Mouse (Mus musculus) left cerebral cortex, postnatal 4 days (tissue): ENCODE data around the gene Dnah12. TPM values are rescaled to one million over a fixed set of nuclear protein-coding genes. Genes with fewer than 3 reads are reported as not detected.
"Not testable (repeated sequence)": the region's sequence is repeated elsewhere in the genome, so short reads cannot be mapped to it uniquely, and the experiment has no call there.

Experiments used
- DNase-seq: peaks from one replicate; pipeline ENCODE4 v3.0.0-alpha.2; 2022
- intact Hi-C: fragments of 180-260 bp; cut with DNase I; formaldehyde crosslinking; loops from one replicate; pipeline ENCODE4 v1.15.1; 2025
- total RNA-seq, 2 experiments: library from RNA; stranded (reverse); gene quantifications; 2 replicates each; pipeline ENCODE4 v1.2.3; 2021

Gene Dnah12
- total RNA-seq, 2 experiments from 2014 or later = 0.40 to 0.56 TPM

DNA sequence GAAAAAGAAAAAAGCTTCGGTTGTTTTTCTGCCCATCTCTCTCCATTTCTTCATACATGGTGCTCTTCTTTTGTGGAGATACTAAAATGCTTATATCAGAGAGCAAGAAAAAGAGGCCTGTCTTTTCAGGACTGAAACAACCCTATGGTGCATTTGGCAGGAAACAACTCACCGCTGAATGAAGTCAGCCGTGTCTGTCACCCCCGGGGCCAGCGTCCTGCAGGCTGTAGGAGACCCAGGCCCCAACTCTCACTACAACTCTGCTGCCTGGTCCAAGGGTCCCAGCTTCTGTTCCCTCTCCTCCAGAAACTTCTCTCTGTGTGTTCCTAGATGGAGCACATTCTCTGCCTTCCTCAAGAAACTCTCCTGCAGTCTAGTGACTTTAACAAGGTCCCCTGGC lies 175.2 kb downstream of the Dnah12 start:
- intact Hi-C loops = no loop called here
- no peak for DNase-seq

GRCm38 (mm10) chr14:26878756-26879155 lies 185.7 kb downstream of the Dnah12 start:
- DNase-seq = no peak
- intact Hi-C loops = no loop called here

DNA sequence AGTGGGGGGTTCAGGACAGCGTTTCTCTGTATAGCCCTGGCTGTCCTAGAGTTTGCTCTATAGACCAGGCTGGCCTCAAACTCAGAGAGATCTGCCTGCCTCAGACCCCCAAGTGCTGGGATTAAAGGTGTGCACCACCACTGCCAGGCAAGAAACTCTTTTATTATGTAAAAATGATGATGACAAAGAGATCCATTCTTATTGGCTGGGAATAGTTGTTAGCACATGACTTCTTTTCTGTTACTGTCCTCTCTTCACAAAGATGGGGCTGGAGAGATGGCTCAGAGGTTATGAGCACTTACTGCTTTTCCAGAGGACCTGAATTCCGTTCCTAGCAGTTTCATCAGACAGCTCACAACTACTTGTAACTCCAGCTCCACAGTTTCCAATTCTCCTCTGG lies 186.9 kb downstream of the Dnah12 start:
- intact Hi-C loops = no loop called here
- no peak for DNase-seq

DNA sequence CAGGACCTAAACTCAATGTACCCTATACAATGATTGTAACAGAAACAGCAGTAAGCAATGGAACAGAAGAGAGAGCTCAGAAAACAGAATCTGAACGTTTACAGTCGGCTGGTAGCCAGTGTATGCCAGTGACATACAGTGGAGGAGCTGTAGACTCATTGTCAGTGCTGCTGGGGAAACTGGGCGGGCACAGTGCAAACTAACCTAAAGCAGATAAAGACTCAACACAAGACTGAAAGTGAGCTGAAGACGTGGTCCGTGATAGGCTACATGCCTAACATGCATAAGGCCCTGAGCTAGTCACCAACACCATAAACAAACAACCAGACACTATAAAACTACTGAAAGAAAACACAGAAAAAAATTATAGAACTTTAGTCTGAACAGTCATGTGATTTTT lies 188.6 kb downstream of the Dnah12 start:
- intact Hi-C loops = no loop called here
- DNase-seq = no peak

DNA sequence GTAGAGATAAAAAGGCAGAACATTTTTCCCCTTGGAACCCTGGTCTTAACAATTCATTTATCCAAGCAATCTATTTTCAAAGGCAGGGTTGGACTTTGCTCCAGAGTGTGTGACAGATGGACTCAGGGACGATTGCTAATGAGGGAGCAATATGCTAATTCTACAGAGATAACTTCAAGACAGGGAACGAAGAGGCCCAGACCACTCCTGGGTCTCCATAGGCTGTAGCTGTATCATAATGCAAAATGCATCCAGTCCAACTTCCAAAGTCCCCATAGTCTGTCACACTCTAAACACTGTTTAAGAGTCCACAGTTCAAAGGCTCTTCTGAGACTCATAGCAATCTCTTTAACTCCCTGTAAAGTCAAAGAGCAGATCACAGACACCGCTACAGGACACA lies 194.2 kb downstream of the Dnah12 start:
- DNase-seq = no peak
- intact Hi-C loops = no loop called here

DNA sequence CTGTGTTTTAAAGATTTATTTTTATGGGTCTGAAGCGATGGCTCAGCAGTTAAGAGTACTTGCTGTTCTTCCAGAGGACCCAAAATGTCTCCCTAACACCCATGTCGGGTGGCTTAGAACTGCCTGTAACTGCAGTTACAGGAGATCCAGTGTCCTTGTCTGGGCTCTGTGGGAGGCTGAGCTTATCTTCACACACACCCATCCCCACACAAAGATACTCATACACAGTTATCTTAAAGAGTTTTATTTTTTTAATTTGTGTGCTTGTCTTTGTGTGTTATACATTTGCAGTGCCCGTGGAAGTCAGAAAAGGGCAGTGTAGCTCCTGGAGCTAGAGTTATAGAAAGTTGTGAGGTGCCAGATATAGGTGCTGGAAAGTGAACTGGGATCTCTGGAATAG lies 197.7 kb downstream of the Dnah12 start:
- no peak for DNase-seq
- intact Hi-C loops = no loop called here

GRCm38 (mm10) chr14:26894392-26894791 lies 201.3 kb downstream of the Dnah12 start, which contains the start of gene Asb14:
Gene Asb14 (plus strand): TSS chr14:26894557.
- DNase-seq = no peak
- intact Hi-C loops = no loop called here

GRCm38 (mm10) chr14:26899490-26899889 lies 206.4 kb downstream of the Dnah12 start:
- DNase-seq = no peak
- intact Hi-C loops = no loop called here

DNA sequence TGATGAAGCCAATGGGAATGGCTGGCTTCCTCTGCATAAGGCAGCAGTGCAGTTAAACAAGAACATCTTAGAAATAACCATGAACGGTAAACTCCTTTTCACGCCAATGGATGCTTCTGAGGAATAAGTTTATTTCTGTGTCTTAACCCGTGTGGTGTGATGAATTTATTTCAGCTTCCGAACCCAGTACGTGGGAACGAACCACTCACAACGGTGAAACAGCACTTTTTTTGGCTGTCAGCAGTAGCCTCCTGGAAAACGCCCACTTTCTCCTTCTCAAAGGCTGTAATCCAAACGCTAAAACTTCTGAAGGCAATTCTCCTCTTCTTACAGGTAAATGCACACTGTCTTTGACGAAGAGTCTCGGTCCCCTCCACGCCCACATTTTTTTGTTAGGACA lies 207.8 kb downstream of the Dnah12 start:
- DNase-seq = no peak
- intact Hi-C loops = no loop called here

DNA sequence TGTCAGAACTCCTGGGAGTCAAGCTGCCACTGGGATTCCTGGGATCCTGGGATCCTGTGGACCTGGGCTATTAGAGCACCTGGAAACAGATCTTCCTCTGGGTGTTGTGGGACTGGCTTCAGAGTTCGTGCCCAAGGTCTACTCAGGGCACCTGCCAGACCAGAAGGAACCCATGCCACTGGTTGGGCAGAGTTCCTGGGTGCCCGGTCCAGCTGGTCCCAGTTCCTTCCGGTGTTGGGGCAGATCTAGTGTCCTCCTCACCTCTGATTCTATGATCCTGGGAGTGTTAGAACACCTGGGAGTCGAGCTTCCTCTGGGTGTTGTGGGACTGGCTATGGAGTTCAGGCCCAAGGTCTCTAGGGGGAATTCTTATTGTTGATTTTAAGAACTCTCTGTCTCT lies 214.3 kb downstream of the Dnah12 start:
- no peak for DNase-seq
- intact Hi-C loops = no loop called here

DNA sequence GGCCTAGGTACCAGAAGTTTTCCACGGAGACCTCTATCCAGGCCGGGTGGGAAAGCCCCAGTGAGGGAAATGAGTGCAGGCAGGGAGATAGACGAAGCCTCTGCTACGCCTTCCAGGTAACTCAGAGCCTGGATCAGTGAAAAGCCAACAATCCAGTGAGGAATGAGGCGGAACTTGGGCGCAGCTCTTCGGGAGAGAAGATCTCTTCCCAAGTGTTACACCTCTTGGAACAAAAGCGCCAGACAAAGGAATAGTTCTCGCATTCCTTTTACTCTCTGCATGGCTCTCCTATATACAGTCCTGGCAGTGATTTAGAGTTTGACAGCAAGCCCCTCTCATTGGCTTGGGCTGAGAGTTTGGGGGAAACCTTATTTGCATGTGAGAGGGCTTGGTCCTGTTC lies 217.4 kb downstream of the Dnah12 start:
- DNase-seq, intact Hi-C loops: not testable (repeated sequence)

GRCm38 (mm10) chr14:26911201-26911600 lies 218.1 kb downstream of the Dnah12 start:
- intact Hi-C loops = no loop called here
- DNase-seq = no peak

GRCm38 (mm10) chr14:26911826-26912225 lies 218.8 kb downstream of the Dnah12 start:
- DNase-seq = no peak
- intact Hi-C loops = no loop called here

DNA sequence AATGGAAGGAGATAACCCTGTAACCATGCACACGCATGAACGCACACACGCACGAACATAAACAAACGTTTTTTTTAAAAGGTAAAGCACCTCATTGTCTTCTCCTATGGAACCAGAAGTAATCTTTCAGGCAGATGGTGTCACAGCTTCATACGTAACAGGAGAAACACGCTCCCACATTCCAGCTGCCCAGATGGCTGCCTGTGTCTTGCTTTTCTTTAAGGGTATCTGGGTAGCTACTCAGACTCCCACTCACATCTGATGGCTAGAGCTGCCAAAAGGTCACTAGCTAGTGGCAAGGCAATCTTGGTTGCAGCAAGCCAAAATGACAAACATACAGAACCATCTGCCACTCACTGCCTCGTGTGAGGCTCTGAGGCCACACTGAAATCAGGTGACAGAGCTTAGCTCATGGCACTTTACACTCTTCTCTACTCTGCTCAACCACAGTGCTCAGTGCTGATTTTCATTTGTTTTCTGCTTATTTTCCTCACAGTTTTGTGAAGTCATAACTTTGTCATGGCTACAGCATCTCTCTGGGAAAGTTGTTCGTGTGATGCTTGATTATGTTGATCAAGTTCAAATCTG lies 220.7 kb downstream of the Dnah12 start:
- peak; percentile 27 for DNase-seq
- intact Hi-C loops = no loop called here

- DNase-seq = no peak
- intact Hi-C loops = no loop called here
Observed at GRCm38 (mm10) chr14:26919310-26919709, 226.2 kb downstream of the Dnah12 start.

GRCm38 (mm10) chr14:26923702-26924421 lies 230.8 kb downstream of the Dnah12 start:
- DNase-seq = no peak
- intact Hi-C loops = no loop called here

GRCm38 (mm10) chr14:26934891-26935290 lies 241.8 kb downstream of the Dnah12 start:
- intact Hi-C loops = loop anchor here (10.0 kb wide), 1 partner anchor 270 kb away; the partner anchor contains the start of gene Pde12
- no peak for DNase-seq

DNA sequence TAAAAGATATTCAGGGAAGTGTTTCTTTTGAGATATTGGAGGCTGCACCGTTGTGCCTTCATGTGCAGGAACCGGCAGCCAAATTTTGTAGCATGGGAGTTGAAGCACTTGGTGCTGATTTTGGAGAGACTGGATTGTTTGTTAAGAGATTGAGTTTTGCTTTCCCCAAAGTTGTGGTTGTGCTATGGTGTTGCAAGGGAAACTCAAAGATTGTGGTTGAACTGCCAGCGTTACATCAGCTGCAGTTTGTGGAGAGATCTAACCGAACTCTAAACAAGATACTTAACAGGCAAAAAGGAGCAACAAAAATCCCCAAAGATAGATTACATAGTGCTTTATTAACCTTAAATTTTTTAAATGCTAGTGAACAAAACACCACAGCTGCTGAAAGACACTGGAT lies 242.5 kb downstream of the Dnah12 start:
- intact Hi-C loops = loop anchor here (10.0 kb wide), 1 partner anchor 271 kb away; the partner anchor contains the start of gene Pde12
- no peak for DNase-seq
